Mouse (Mus musculus) T-cell, adult 2 months (primary cell): Measurements from ENCODE around the gene Fgfbp3.
A peak's percentile ranks its signal among the peaks of the same experiment; 100 is the strongest.
"Not testable (repeated sequence)": the region's sequence is repeated elsewhere in the genome, so short reads cannot be mapped to it uniquely, and the experiment has no call there.

Experiments
- DNase-seq: peaks from one replicate; pipeline ENCODE4 v3.0.0; 2022; ENCODE audit warnings: low spot score

Fgfbp3 gene

DNA sequence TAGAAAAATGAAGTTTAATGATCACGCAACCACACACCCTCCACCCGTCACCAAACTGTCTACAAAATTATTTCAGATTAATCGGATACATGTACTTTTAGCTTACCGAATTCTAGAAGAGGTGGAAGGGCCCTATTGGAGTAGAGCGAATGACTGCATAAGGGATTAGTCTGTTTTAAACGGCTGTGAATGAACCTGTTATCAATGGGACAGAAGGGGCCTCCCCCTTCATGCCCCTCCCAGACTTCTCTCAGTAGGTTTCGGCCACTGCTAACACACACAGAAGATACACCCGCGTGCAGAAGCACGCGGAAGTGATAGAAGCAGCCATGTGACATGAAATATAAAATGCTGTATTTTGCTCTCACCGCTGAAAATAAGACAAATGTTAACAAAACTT is at the start of gene Fgfbp3:
Gene Fgfbp3 (minus strand): TSS at position 150 of the 400 bp plus-strand sequence.
- no peak for DNase-seq

DNA sequence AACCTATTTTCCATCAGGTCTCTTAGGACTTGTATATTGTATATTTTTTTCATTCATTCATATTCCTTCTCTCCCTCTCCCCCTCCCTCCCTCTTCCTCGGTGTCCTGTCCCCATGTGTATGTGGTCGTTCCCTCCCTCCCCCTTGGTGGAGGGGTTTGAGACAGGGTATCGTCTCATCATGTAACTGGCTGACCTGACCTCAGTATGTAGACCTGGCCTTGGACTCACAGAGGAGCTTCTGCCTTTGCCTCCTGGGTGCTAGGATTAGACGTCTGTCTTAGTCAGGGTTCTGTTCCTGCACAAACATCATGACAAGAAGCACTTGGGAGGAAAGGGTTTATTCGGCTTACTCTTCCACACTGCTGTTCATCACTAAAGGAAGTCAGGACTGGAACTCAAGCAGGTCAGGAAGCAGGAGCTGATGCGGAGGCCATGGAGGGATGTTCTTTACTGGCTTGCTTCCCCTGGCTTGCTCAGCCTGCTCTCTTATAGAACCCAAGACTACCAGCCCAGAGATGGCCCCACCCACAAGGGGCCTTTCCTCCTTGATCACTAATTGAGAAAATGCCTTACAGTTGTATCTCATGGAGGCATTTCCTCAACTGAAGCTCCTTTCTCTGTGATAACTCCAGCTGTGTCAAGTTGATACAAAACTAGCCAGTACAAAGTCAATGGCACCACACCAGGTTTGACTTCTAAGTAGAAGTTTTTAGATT is 43.3 kb upstream of the Fgfbp3 start:
- not testable (repeated sequence) for DNase-seq

GRCm38 (mm10) chr19:36961320-36961719 is 41.9 kb upstream of the Fgfbp3 start:
- DNase-seq, result no peak

DNA sequence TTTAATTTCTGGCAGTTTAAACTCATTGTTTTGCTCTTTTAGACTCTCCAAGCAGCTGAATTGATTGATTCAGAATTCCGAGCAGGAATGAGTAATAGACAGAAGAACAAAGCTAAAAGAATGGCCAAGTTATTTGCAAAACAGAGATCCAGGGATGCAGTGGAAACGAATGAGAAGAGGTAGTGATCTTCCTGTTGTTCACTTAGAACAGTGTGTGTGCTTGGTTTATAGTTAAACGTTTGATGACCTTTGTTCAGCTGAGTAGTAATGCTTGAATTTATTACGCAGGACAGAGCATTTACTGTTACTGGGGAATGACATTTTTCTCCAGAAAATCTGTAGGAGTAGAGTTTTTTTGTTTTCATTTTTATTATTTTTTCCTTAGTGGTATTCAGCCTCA is 38.9 kb upstream of the Fgfbp3 start:
- no peak for DNase-seq

DNA sequence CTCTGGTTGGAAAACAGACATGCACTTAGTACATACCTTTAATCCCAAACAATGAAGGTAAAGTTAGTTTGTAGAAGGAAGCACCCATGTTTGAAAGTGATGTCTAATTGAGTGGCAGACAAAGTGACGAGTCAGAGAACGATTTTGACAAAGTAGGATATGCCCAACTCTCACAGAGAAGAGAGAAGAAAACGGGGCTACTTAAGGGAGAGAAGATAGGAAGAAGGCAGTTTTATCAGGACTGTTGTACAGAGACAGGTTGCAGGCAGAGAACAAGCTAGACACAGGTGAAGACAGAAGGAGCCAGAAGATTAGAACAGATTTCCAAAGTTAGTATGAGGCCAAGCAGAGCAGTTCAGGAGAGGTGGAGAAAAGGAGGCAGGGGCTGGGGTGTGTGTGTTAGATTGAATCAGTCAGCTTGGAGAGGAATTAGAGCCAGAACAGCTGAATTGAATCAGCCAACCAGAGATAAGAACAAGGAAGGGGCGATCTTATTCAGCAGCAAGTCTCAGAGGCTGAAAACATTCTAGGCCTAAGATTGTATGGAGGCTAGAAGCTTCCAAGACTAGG is 34.3 kb upstream of the Fgfbp3 start:
- DNase-seq, result no peak

GRCm38 (mm10) chr19:36940064-36940463 is 20.6 kb upstream of the Fgfbp3 start:
- DNase-seq, result no peak

DNA sequence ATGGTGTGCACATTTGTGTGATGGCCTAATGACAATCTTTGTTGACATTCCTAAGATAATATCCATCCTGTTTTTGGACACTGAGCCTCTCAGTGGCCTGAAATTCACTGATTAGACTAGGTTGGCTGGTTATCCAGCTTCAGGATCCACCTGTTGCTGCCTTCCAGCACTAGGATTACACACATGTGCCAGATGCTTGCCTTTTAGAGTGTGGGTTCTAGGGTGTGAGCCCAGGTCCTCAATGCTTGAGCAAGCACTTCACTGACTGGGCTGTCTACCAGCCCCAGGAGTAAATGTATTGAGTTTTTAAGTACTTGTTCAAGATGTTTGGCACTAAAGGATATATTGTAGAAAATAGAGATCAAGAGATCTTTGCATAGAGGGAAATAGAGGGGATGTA is 18.6 kb upstream of the Fgfbp3 start:
- no peak for DNase-seq

DNA sequence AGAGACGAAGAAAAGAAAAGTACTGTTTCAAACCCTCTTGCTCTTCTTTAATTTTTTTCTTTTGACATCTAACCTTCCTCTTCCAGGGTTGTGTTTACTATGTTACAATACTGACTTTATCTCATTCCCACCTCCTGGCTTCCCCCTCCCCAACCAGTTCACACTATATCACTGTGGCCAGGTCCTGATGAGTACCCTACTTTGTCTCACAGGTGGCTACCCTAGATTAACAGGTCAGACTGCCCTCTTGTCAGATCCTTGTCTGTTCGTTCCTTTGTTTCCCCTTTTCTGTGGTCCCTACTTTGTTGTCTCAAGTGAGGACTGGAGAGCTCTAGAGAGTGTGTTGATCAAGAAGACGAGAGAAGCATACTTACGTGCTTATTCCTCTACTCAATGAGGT is 16.9 kb upstream of the Fgfbp3 start:
- no peak for DNase-seq

DNA sequence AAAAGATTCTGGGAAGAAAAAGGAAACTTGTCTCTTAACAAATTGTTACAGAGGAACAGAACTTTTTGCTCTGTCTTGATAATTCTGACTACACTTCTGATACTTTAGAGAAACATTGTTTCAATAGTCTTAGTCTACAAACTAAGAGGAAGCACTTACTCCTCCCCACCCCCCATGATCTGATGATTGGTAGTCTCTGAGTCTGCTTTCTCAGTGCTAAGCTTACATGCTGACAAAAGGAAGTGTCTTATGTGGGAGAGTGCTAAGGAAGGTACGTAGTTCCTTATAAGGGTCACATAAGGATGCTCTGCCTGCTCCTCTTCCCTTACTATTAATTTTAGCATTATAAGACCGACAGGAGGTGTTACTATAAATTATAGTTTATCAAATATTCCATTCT is 13.2 kb upstream of the Fgfbp3 start:
- no peak for DNase-seq

DNA sequence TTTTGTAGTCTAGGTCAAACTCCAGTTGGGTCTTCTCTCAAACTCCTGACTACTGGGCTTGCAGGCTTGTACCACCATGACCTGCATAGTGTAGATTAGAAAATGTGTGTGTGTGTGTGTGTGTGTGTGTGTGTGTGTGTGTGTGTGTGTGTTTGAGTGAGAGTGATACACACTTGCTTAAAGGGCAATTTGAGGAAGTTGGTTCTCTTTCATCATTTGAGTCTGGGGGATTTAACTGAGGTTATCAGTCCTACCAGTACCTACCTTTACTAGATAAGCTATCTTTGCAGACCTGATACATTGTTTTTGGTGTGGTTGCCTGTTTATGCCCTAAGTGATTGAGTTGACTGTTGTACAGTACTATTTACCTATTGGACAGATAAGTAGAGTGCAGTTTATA is 12.7 kb upstream of the Fgfbp3 start:
- DNase-seq, result no peak

DNA sequence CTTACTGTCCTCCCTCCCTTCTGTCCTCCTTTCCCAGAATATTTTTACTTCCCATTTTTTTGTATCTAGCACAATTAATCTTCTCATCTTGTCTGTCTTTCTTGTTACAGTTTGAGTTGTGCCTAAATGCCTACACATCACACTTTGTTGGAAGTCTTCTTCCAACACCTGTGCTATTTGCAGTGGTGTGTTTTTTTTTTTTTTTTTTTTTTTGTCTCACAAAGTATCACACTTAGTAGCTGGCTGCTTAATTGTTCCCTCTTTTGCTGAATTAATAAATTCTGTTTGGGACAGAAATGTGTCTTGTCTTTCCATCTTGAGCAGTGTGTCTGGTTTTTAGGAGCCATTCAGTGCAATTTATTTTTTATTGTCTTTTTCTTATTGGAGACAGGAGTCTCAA is 10.4 kb upstream of the Fgfbp3 start:
- DNase-seq, result no peak

DNA sequence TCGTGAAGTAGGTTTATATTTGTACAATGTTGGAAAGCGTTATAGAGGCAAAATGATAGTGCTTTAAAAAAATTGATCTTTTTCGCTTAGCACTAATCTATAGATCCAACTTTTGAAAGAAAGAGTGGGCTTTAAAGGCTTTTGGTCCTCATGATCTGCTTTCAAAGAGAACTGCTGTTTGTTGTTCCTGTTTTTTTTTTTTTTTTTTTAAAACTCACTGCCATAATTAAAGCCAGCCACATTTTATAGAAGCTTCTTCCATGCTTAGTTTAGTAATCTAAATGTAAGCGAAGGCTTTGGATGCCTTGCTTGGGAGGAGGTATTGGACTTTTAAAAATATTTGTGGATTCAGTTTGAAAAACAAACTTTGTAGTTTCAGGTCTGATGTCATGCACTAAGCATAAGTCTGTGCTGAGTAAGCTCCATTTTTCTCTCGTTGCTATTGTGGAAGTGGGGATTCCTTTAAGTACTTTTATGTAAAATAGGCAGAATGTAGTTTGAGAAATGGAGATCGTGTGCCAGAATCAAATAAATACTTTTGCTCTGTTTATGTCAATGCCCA is 8.5 kb upstream of the Fgfbp3 start:
- DNase-seq, result no peak

- no peak for DNase-seq
These were observed 7.3 kb upstream of the Fgfbp3 start for GRCm38 (mm10) chr19:36926553-36927236.

- peak; percentile 76 for DNase-seq
These were observed 6.5 kb upstream of the Fgfbp3 start, which contains the start of gene Btaf1 for GRCm38 (mm10) chr19:36925671-36926552. Gene Btaf1 (plus strand): TSS chr19:36926079.

DNA sequence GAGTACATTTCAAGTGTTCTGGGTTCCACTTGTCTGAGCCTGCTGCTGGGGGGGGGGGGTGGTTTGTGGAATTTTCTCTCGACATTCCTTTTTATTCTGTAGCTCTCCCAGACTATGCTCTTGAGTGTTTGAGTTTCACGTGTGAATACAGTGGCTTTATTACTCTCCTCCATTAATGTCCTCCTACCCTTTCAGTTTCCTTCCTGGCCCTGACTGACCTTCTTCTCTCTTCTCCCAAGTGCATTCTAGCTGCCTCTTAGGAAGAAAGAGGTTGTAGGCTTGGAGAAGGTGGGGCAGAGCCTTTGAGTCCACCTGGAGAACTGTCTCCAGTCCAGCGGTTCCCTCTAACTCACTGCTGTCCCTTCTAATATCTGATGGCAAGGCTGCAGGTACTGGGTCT is 3.5 kb upstream of the Fgfbp3 start:
- no peak for DNase-seq

DNA sequence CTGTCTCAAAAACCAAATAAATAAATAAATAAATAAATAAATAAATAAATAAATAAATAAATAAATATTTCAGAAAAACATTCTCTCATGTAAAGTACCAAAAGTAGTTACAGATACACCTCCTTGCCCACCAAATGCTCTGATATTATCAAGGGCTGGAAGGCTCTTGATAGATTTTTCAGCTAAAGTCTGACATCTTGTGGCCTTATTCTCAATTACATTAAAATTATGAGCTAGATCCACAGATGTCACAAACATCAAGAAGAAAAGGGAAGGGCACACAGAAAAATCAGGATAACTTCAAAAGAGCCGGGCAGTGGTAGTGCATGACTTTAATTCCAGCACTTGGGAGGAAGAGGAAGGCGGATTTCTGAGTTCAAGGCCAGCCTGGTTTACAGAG is 2.6 kb upstream of the Fgfbp3 start:
- DNase-seq, result no peak

- peak; percentile 50 for DNase-seq
These were observed 744 bp downstream of the Fgfbp3 start for GRCm38 (mm10) chr19:36918441-36919301.

GRCm38 (mm10) chr19:36916876-36917389 is 2.5 kb downstream of the Fgfbp3 start:
- no peak for DNase-seq

- DNase-seq, result no peak
These were observed 3.2 kb downstream of the Fgfbp3 start for GRCm38 (mm10) chr19:36916206-36916605.

DNA sequence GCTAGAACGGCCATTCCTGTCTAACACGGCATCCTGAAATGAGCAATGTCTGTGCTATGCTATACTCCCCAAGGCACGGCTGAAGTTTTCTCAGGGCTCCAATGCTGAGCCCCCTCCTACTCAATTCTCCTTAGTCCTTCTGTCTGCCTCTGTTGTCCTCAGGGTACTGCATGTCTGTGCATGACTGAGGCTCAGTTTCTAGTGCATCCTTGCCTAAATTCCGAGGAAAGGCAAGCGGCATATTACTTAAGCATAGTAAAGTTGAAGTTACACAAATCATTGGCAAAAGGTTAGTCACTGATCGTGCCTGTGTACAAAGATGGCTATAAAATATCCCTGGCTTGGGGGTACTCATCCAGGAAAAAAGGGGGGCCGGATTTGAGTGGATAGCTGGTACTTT is 6.4 kb downstream of the Fgfbp3 start:
- no peak for DNase-seq
